Comparison of ENCODE assay signal across 30 mouse cellular contexts in the genomic region with DNA sequence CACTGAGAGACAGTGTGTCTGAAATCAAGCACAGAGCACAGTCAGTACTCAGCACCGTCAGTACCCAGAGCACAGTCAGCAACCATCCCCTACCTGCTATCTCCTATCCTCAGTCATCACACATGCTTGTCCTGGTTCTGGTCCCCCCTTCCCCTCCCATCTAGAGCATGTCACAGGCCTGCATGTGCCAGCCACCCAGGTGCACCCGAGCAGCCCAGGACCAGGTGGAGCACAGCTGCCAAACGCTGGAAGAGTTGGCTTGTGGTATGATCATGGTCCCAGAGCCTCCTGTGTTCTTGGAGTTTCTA. TPM values are rescaled to one million over a fixed set of nuclear protein-coding genes. Genes with fewer than 3 reads are reported as not detected.
DNase-seq lines count a peak whose midpoint lies in the region; ATAC-seq and TF ChIP-seq lines count a peak whose summit lies in the region.
"Had no signal": no experiment of that assay in that cellular context is flagged by ENCODE, and none has a peak within 500 bp of the region (broad histone marks: within the 10 kb centered on the region; RNA-seq: fewer than 3 reads in every experiment).

No protein-coding gene starts in this region.

- H3K9ac ChIP-seq in midbrain, embryonic 16.5 days (ENCODE audit: low read depth, low read length), result no peak overlapping the region
- H3K9ac ChIP-seq: forebrain, embryonic 13.5 days; kidney, embryonic 15.5 days; liver, embryonic 15.5 days; lung, embryonic 15.5 days; midbrain, embryonic 12.5 days had no signal

- TF ChIP-seq CTCF in thymus, adult 2 months (IDR thresholded peaks at IDR 0.05; ENCODE audit: borderline replicate concordance, control insufficient read depth, extremely low read depth, insufficient read depth, low read length, poor library complexity), result no peak

- no peak overlapping the region for H3K4me2 ChIP-seq in midbrain, embryonic 16.5 days (ENCODE audit: low read length)
- H3K4me2 ChIP-seq: forebrain, embryonic 13.5 days; liver, embryonic 15.5 days; midbrain, embryonic 12.5 days had no signal

- no peak for ATAC-seq in midbrain, embryonic 16.5 days
- peak; percentile 30; the same call in 1 of the 2 replicates for ATAC-seq in erythroblast, adult 5-6 weeks (replicated peaks; ENCODE audit: low FRiP score, poor library complexity, severe bottlenecking)
- ATAC-seq: forebrain, embryonic 13.5 days had no signal

- H3K27me3 ChIP-seq in midbrain, embryonic 10.5 days (ENCODE audit: low read depth, poor library complexity, severe bottlenecking), result peaks cover 25% of the 10 kb centered on the region
- no peaks in the 10 kb centered on the region for H3K27me3 ChIP-seq in midbrain, embryonic 16.5 days (ENCODE audit: control insufficient read depth, insufficient read depth, low read depth, low read length)
- no peaks in the 10 kb centered on the region for H3K27me3 ChIP-seq in thymus, adult 2 months (ENCODE audit: control insufficient read depth, insufficient read depth, low read length)

- H3K4me3 ChIP-seq in midbrain, embryonic 10.5 days, result no peak overlapping the region
- H3K4me3 ChIP-seq in midbrain, embryonic 16.5 days (ENCODE audit: low read depth, low read length), result no peak overlapping the region
- no peak overlapping the region for H3K4me3 ChIP-seq in thymus, adult 2 months (ENCODE audit: control insufficient read depth, insufficient read depth, low read length)
- H3K4me3 ChIP-seq: forebrain, embryonic 13.5 days; heart, embryonic 10.5 days; hindbrain, embryonic 10.5 days; kidney, embryonic 15.5 days; limb, embryonic 10.5 days; liver, embryonic 15.5 days; lung, embryonic 15.5 days; midbrain, embryonic 12.5 days; neural tube, embryonic 13.5 days had no signal

- no peaks in the 10 kb centered on the region for H3K9me3 ChIP-seq in midbrain, embryonic 10.5 days (replicated peaks)
- no peaks in the 10 kb centered on the region for H3K9me3 ChIP-seq in midbrain, embryonic 16.5 days (replicated peaks; ENCODE audit: control insufficient read depth, low read length, poor library complexity, severe bottlenecking)
- H3K9me3 ChIP-seq: forebrain, embryonic 13.5 days; heart, embryonic 10.5 days; hindbrain, embryonic 10.5 days; kidney, embryonic 15.5 days; limb, embryonic 10.5 days; liver, embryonic 15.5 days; lung, embryonic 15.5 days; midbrain, embryonic 12.5 days; neural tube, embryonic 13.5 days had no signal

- no peak for TF ChIP-seq POLR2A in thymus, adult 2 months (IDR thresholded peaks at IDR 0.05; ENCODE audit: control insufficient read depth, extremely low read depth, insufficient read depth, low read length, poor library complexity)

- peaks cover 29% of the 10 kb centered on the region for H3K4me1 ChIP-seq in midbrain, embryonic 10.5 days
- H3K4me1 ChIP-seq in midbrain, embryonic 16.5 days (ENCODE audit: control insufficient read depth, insufficient read depth, low read length), result peaks cover 10% of the 10 kb centered on the region; the same call in 1 of the 2 replicates
- H3K4me1 ChIP-seq in thymus, adult 2 months (replicated peaks; ENCODE audit: control insufficient read depth, insufficient read depth, low read length), result peaks cover 29% of the 10 kb centered on the region
- H3K4me1 ChIP-seq: liver, embryonic 15.5 days had no signal

- DNase-seq in midbrain, embryonic 10.5 days (ENCODE audit: low spot score), result no peak
- DNase-seq in thymus, adult 2 months, result peak; percentile 43
- DNase-seq in thymus, postnatal 4 days, result peak; percentile 64
- DNase-seq in kidney, postnatal 36 days, result no peak
- no peak for DNase-seq in adrenal gland, postnatal 14 days
- DNase-seq in layer of hippocampus, adult 18-20 months (ENCODE audit: low spot score in 2 of 2), result no peak
- DNase-seq: adrenal gland, postnatal 10 days; cerebellum, adult 9-10 months; gastrocnemius, postnatal 36 days; heart, postnatal 10 days; kidney, adult 11 months; liver; lung, postnatal 4 days; right cerebral cortex, postnatal 25 days had no signal

- 91% methylated on average over 3 of the region's 3 CpGs for WGBS in midbrain, embryonic 10.5 days
- 85% methylated on average over 3 of the region's 3 CpGs for WGBS in midbrain, embryonic 16.5 days
- 6% methylated on average over 3 of the region's 3 CpGs for WGBS in thymus, adult 2 months

- H3K36me3 ChIP-seq in midbrain, embryonic 10.5 days, result no peaks in the 10 kb centered on the region
- H3K36me3 ChIP-seq in midbrain, embryonic 16.5 days (ENCODE audit: control insufficient read depth, insufficient read depth, low read length), result no peaks in the 10 kb centered on the region
- H3K36me3 ChIP-seq in thymus, adult 2 months (ENCODE audit: control insufficient read depth, insufficient read depth, low read length), result no peaks in the 10 kb centered on the region
- H3K36me3 ChIP-seq: heart, embryonic 10.5 days; hindbrain, embryonic 10.5 days; kidney, embryonic 15.5 days; limb, embryonic 10.5 days; liver, embryonic 15.5 days; lung, embryonic 15.5 days; midbrain, embryonic 12.5 days; neural tube, embryonic 13.5 days had no signal

- H3K27ac ChIP-seq in midbrain, embryonic 10.5 days (replicated peaks), result 0 out of 2 replicates have a peak overlapping the region, but pooled peaks have one; percentile 14
- H3K27ac ChIP-seq in midbrain, embryonic 16.5 days (ENCODE audit: low read length), result no peak overlapping the region
- H3K27ac ChIP-seq in thymus, adult 2 months (ENCODE audit: control insufficient read depth, insufficient read depth, low read length), result no peak overlapping the region
- H3K27ac ChIP-seq: forebrain, embryonic 13.5 days; heart, embryonic 10.5 days; hindbrain, embryonic 10.5 days; kidney, embryonic 15.5 days; liver, embryonic 15.5 days; lung, embryonic 15.5 days; neural tube, embryonic 13.5 days had no signal

RNA-seq across cellular contexts. Expression of gene Gtsf1l, which starts 33.7 kb away (rescaled TPM):
- polyA plus RNA-seq in midbrain, embryonic 10.5 days (2016; fragmentation: Nextera tagmentation; extraction: Ambion mirVana), result not detected in 2 replicates
- not detected in 2 replicates for polyA plus RNA-seq in midbrain, embryonic 16.5 days (2015; fragmentation: Nextera tagmentation; extraction: Ambion mirVana)
- total RNA-seq in erythroblast, adult 5-6 weeks (2015; ENCODE audit: low replicate concordance), result 2.9 TPM in 1 of 2 replicates, not detected in the other
- not detected in 2 replicates for total RNA-seq in erythroblast, adult 5-6 weeks (2017; ENCODE audit: low replicate concordance)
- not detected in 2 replicates for polyA plus RNA-seq in thymus, adult 2 months (2012; rRNA removed)
- total RNA-seq in adrenal gland, postnatal 14 days (2021), result not detected in 2 replicates
- not detected for total RNA-seq in layer of hippocampus, adult 18-20 months (2021)
- total RNA-seq: adrenal gland, postnatal 10 days; gastrocnemius, adult 18-20 months; gastrocnemius, postnatal 36 days; heart, postnatal 10 days; layer of hippocampus, postnatal 14 days had no signal
- polyA plus RNA-seq: brain, embryonic 14.5 days; forebrain, embryonic 13.5 days; heart, embryonic 10.5 days; hindbrain, embryonic 10.5 days; hindbrain, embryonic 16.5 days; kidney, embryonic 15.5 days; limb, embryonic 10.5 days; liver, embryonic 15.5 days; lung, embryonic 15.5 days; midbrain, embryonic 12.5 days; neural tube, embryonic 13.5 days; stomach, embryonic 14.5 days had no signal

Comparison
In these comparisons a context has a peak if more than half of its experiments do, and no peak if none do; other contexts are left out.
1. DNase-seq: peak in thymus, adult 2 months (single experiment) and thymus, postnatal 4 days (single experiment); none in midbrain, embryonic 10.5 days (single experiment), kidney, postnatal 36 days (0 of 2), adrenal gland, postnatal 14 days (single experiment) and layer of hippocampus, adult 18-20 months (0 of 2).